Mouse (Mus musculus) left cerebral cortex, postnatal 10 days (tissue): ENCODE data around the gene Tmed2. TPM values are rescaled to one million over a fixed set of nuclear protein-coding genes. Genes with fewer than 3 reads are reported as not detected.
A peak's percentile ranks its signal among the peaks of the same experiment; 100 is the strongest.
"Not testable (repeated sequence)": the region's sequence is repeated elsewhere in the genome, so short reads cannot be mapped to it uniquely, and the experiment has no call there.

Experiments used
- DNase-seq, 2 experiments: peaks; one replicate each; pipeline ENCODE4 v3.0.0; 2021 to 2022; ENCODE audit warnings: low spot score in 2 of 2, mixed read lengths in 1 of 2; ENCODE audit errors: extremely low spot score in 1 of 2
- intact Hi-C: fragments of 180-260 bp; cut with DNase I; formaldehyde crosslinking; loops from one replicate; pipeline ENCODE4 v1.15.1; 2025
- total RNA-seq, 2 experiments: library from RNA; stranded (reverse); gene quantifications; 2 replicates each; pipeline ENCODE4 v1.2.3; 2021

Tmed2 gene
- total RNA-seq, 2 experiments from 2014 or later = 102 to 110 TPM

- DNase-seq, intact Hi-C loops: not testable (repeated sequence)
Observed at GRCm38 (mm10) chr5:124551349-124552093, 11.0 kb downstream of the Tmed2 start.

GRCm38 (mm10) chr5:124552094-124552472 lies 11.6 kb downstream of the Tmed2 start:
- intact Hi-C loops = no loop called here
- no peak for DNase-seq

GRCm38 (mm10) chr5:124552558-124553307 lies 12.2 kb downstream of the Tmed2 start, which contains the start of gene Ddx55:
Gene Ddx55 (plus strand): TSS chr5:124552864.
- intact Hi-C loops = no loop called here
- DNase-seq = peak; percentile 86 to 93

- intact Hi-C loops = no loop called here
- no peak for DNase-seq
Observed at GRCm38 (mm10) chr5:124553607-124554006, 13.1 kb downstream of the Tmed2 start.

GRCm38 (mm10) chr5:124555145-124555544 lies 14.7 kb downstream of the Tmed2 start:
- intact Hi-C loops = no loop called here
- no peak for DNase-seq

- intact Hi-C loops = no loop called here
- peak in 1 of 2 experiments; percentile 24 for DNase-seq
Observed at GRCm38 (mm10) chr5:124571068-124571467, 30.6 kb downstream of the Tmed2 start.

GRCm38 (mm10) chr5:124575467-124575866 lies 35.0 kb downstream of the Tmed2 start:
- DNase-seq = no peak
- intact Hi-C loops = no loop called here

GRCm38 (mm10) chr5:124578633-124579317 lies 38.3 kb downstream of the Tmed2 start, which contains the start of the genes Eif2b1 and Gtf2h3:
Gene Eif2b1 (minus strand): TSS chr5:124579131.
Gene Gtf2h3 (plus strand): TSS chr5:124579140.
- intact Hi-C loops = no loop called here
- DNase-seq = peak; percentile 90 to 96

GRCm38 (mm10) chr5:124582515-124582914 lies 42.0 kb downstream of the Tmed2 start:
- intact Hi-C loops = no loop called here
- DNase-seq = no peak

- intact Hi-C loops = no loop called here
- DNase-seq = no peak
Observed at GRCm38 (mm10) chr5:124592768-124593167, 52.3 kb downstream of the Tmed2 start.

- DNase-seq = peak; percentile 95 to 97
- intact Hi-C loops = no loop called here
Observed at GRCm38 (mm10) chr5:124598224-124599174, 58.0 kb downstream of the Tmed2 start.

- intact Hi-C loops, DNase-seq: not testable (repeated sequence)
Observed at GRCm38 (mm10) chr5:124599726-124600125, 59.2 kb downstream of the Tmed2 start.

Other genes starting within 250 kb of the Tmed2 start
- gene Mphosph9, start 212.7 kb upstream of the Tmed2 start, total RNA-seq = 10 to 100 TPM; 19.4 to 23.2 TPM
- 10 to 100 TPM; 11.2 to 13.3 TPM for gene 2810006K23Rik, start 212.6 kb upstream of the Tmed2 start, total RNA-seq
- 10 to 100 TPM; 86.3 to 97.3 TPM for gene Cdk2ap1, start 177.6 kb upstream of the Tmed2 start, total RNA-seq
- gene Sbno1, start 114.7 kb upstream of the Tmed2 start, total RNA-seq = 100 to 1,000 TPM; 128 to 143 TPM
- 10 to 100 TPM; 36.2 to 42.3 TPM for gene Kmt5a, start 100.8 kb upstream of the Tmed2 start, total RNA-seq
- gene Rilpl2, start 62.3 kb upstream of the Tmed2 start, total RNA-seq = 10 to 100 TPM; 21.4 to 23.2 TPM
- gene Snrnp35, start 57.6 kb upstream of the Tmed2 start, total RNA-seq = 10 to 100 TPM; 21.1 TPM
- gene Rilpl1, start 9.3 kb upstream of the Tmed2 start, total RNA-seq = 10 to 100 TPM; 24.6 to 26.7 TPM
- 10 to 100 TPM; 24.0 to 25.2 TPM for gene Ddx55, start 12.2 kb downstream of the Tmed2 start, total RNA-seq
- gene Eif2b1, start 38.4 kb downstream of the Tmed2 start, total RNA-seq = 10 to 100 TPM; 44.3 to 52.2 TPM
- gene Gtf2h3, start 38.4 kb downstream of the Tmed2 start, total RNA-seq = 10 to 100 TPM; 28.1 to 28.7 TPM
- gene Atp6v0a2, start 87.9 kb downstream of the Tmed2 start, total RNA-seq = 10 to 100 TPM; 44.5 to 45.2 TPM
- gene Dnah10, start 184.4 kb downstream of the Tmed2 start, total RNA-seq = under 1 TPM; 0.75 to 0.90 TPM